Mouse (Mus musculus) right cerebral cortex, adult 18-20 months (tissue): ENCODE measurements around the gene Cmss1.

Experiments
- DNase-seq: peaks from one replicate; pipeline ENCODE4 v3.0.0; 2022; ENCODE audit warnings: mixed read lengths

Gene Cmss1

DNA sequence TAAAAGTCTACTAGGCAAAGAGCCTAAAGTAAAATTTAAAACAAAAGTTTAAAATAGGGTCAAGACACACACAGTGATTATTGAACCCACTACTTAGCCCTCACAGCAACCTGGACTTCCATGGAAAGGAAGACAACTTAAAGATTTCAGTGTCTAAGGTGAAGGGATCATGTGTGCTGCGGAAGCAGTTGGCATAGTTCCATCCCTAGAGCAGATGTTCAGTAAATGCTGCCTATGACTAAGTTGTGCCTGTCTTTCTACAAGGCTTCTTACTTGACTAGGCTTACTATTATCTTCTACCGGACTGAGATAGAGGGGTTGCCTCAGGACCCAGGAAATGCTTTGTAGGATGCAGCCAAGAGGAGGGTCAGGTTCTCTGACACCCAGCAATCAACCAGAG, 50.4 kb downstream of the Cmss1 start:
- DNase-seq, result no peak

DNA sequence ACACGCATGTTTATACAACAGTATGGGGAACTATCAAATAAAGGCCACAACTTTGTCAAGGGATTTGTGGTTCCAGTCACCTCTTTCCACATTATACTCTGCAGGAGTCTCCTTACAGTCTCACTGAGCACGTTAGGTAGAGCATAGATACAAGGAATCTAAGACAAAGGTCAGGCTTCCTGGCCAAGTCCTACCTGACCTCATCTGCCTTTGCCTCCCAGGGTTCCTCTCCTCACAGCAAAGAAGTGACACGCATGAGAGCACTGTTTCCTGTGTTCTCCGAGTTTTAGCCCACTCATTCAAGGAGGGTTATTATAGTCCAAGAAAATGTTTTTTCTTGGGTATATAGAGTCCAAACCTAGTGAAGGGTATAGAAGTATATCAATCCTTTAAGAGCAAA, 51.0 kb downstream of the Cmss1 start:
- no peak for DNase-seq

DNA sequence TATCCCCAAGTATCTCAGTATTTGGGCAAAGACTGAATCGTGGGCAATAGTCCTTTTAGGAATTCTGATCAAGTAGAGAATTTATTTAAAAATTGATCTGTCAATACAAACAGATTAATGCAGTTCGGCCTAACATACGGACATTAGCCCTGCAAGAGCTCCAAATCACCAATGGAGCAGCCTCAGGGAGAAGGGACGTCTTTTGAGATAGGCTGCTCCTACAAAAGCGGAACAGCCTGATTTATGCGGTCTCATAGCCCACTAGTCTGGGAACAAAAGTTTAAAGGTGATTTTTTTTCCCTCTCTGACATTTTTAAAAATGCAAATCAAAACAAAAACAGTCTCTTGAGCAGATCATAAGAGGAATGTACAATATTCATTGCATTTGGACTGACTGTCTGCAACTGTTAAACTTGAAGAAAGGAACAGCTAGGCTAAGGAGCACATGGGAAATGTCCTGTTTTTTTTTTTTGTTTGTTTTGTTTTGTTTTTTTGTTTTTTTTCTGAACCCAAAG, 51.7 kb downstream of the Cmss1 start:
- no peak for DNase-seq

DNA sequence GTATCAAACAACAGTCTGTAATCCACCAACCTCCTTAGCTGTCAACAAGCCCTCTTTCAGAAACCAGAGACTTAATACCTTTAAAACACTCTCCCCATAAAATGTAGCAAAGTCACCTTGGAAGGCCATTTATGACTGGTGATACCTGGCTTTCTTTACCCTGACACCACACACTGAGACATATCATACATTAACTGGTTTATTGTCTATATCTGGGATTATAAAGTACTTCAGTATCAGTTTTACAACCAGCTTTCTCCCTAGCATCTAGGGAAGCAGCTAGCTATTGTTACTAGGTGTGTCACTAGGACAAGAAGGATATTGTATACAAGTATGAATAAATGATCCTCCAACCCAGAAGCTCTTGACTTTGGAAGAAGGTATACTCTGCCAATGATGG, 53.4 kb downstream of the Cmss1 start:
- DNase-seq, result no peak

GRCm38 (mm10) chr16:57552709-57553108, 54.0 kb downstream of the Cmss1 start:
- DNase-seq, result no peak

DNA sequence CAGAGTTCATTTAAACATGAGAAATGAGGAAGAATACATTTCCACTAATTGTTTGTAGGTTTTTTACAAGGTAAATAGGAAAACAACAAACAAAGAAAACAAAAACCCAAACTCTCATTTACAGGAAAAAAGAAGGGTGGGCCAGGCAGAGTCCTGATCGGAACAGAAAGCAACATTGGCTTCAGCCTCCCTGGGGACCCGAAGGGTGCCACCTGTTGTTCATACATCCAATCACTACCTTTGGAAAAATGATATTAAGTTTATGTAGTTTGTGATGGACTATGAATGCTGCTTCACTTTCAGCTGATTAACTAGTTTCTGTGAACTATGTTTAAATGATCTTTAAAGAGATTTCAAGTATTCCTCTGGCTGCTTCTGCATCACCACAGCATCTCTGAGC, 55.0 kb downstream of the Cmss1 start:
- DNase-seq, result no peak

GRCm38 (mm10) chr16:57550817-57551216, 55.8 kb downstream of the Cmss1 start:
- no peak for DNase-seq

DNA sequence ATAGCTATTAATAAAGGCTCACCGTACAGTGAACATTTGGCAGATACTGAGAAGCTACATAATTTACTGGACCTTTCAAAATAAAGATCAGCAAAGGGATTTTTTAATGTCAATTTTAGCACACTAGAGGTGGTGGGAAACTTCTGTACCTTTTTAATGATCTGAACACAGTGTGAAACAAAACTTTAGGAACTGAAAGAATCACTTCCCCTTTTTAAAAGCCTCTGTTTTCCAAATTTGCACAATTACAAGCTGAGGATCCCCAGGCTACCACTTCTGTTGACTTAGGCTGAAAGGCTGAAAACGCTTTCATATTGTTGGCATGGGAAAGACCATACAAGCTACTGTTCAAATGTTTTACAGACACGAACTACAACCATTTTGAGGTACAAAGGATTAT, 56.6 kb downstream of the Cmss1 start:
- DNase-seq, result no peak

GRCm38 (mm10) chr16:57549061-57550037, 57.3 kb downstream of the Cmss1 start:
- peak; percentile 58 for DNase-seq

DNA sequence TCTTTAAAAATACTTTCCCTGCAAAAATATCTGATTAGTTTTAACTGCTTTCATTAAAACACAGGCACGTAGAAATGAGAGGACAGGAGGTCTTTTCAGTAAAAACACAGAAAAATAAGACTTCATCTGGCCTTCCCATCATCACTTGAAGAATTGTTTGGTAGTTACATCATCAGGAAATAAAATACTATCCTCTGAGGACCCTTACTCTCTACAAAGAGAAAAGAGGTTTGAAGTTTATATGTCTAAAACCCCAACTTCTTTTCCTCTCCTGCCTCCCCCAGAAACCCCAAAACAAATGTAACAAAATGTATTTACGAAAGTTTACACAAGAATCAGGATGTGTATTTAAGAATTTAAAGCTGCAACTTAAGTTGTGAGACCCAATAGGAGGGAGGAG, 58.1 kb downstream of the Cmss1 start:
- no peak for DNase-seq

GRCm38 (mm10) chr16:57546355-57546754, 60.3 kb downstream of the Cmss1 start:
- no peak for DNase-seq

DNA sequence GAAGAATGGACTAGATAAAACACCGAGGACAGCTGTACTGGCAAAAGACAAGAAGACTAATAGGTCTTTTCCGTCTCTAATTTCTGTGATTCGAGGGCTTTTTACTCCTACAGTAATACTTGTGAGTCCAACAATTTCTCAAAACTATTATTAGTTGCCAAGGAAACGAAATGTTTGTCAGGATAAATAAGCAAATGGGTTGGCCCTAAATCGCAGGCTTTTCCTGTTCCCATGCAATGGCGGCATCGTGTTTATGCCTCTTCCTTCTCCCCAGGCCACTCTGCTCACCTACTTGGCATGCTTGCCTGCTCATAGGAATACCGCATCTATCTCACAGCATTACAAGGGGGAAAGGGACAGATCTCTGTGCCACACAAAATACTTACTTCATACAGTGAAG, 62.2 kb downstream of the Cmss1 start:
- no peak for DNase-seq

DNA sequence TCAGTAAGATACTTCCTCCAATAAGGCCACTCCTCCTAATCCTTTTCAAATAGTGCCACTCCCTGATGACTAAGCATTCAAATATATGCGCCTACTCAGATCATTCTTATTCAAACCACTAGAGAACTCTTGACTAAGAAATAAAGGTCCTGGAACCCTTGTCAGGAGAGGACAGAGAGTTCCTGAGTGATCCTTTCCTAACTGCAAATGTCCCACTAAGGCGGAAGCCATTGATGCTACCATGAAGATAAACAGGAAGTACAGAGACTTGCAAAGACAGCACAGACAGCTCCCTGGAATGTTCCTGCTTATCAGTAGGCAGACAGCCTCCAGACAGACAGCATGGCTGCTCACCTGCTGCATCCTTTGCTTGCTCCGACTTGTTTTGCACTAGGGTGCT, 63.4 kb downstream of the Cmss1 start:
- no peak for DNase-seq

DNA sequence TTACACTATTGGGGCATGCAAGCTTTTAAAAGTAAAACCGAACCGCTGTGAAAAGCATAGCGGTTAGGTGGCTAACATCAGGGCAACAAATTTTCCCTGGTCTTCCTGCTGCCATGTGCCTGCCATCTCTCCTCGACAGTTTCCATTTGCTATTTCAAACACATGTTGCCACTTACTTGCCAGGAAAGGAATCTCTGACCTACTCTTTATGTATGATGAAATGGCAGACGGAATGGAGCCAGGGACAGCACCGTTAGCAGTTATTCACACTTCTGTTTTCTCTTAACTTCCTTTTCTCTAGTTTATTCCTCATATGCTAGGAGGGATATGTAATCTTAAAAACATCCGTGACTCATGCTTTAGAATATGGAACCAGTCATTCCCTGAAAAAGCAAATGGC, 70.2 kb downstream of the Cmss1 start:
- DNase-seq, result no peak

DNA sequence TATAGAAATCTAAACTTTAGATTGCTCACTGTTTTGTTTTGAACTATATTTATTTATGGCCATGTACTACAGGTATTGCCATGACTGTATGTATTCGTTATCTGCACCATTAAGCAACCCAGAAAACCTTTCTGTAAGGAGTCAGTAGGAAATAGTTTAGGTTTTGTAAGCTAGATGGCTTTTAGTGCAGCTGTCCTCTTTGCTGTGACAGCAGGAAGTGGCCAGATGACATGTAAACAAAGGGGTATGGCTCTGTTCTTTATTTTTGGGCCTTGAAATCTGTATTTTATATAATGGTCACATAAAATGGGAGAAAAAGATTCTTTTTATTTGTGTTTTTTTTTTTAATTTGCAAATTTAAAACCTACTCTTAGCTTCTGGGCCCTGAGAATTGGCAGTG, 71.9 kb downstream of the Cmss1 start:
- DNase-seq, result no peak

- DNase-seq, result no peak
Measured at GRCm38 (mm10) chr16:57534365-57534764, 72.3 kb downstream of the Cmss1 start.

DNA sequence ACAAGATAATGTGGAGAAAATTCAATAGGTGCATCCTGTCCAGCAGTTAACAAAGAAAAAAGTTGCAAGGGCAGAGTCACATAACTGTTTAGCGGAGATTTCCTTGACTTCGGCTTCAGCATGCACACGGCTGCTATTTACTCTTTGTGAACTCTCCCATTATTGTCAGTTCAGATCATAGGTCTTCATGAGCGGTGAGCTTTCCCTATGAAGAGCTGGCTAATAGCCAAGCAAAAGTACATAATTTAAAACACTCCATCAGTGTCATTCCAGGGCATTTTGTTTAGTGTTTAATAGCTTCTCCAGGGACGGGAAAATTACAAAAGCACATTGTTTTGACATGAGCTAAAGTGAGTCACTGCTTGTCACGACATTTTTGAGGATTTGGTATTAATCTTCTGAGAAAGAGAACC, 74.6 kb downstream of the Cmss1 start:
- no peak for DNase-seq

- no peak for DNase-seq
Measured at GRCm38 (mm10) chr16:57530547-57530946, 76.1 kb downstream of the Cmss1 start.

DNA sequence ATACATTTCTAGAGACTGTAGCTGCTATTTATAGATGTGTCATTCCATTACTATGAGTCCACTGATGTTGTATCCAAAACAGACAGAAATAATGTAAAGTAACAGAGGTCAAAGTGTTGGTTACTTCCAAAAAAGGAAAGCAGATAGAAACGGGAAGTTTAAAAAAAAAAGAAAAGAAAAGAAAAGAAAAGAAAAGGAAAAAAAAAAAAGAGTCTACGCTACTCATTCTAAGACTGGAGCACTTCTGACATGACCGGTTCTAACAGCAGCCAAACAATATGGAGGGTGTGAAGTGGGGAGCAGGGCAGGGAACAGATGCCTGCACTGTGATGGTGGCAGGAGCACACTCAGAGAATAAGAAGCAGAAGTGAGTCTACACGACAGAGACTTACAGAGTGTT, 78.2 kb downstream of the Cmss1 start:
- no peak for DNase-seq

DNA sequence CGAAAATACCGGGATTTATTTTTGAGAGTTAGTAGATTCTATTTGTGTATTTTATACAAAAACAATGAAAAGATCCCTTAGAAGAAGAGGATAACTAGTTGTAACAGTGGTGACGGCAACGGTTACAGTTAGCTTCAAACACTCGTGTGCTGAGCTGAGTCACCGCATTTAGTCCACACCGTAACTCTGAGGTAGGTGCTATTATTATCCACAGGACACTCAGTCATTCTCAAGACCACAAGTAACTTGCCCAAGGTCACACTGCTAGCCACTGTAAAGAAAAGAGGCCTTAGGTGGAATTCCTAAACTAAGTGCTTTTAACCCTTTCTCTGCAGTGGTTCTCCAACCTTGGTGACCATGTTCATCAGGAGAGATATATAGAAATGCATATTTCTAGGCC, 79.8 kb downstream of the Cmss1 start:
- DNase-seq, result no peak

GRCm38 (mm10) chr16:57525476-57525875, 81.2 kb downstream of the Cmss1 start:
- DNase-seq, result no peak

GRCm38 (mm10) chr16:57525046-57525445, 81.6 kb downstream of the Cmss1 start:
- DNase-seq, result no peak

GRCm38 (mm10) chr16:57515636-57516035, 91.0 kb downstream of the Cmss1 start:
- no peak for DNase-seq

DNA sequence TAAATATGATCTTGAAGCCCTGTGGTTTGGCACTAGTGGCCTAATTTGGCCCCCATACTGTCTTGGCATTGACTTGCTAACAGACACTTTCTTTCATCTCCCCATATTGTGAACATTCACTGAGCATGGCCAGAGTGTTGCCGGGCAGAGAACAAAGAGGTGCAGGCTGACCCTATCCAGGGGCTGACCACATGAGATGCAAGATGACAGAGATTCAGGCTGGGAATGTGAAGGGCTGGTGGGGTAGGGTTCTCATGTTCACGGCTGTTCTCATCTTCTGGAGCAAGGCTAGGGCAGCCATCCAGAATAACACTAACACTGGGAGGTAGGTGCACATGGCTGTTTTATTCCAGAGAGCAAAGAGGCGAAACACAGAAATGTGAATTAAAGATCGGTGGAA, 92.3 kb downstream of the Cmss1 start:
- DNase-seq, result no peak

DNA sequence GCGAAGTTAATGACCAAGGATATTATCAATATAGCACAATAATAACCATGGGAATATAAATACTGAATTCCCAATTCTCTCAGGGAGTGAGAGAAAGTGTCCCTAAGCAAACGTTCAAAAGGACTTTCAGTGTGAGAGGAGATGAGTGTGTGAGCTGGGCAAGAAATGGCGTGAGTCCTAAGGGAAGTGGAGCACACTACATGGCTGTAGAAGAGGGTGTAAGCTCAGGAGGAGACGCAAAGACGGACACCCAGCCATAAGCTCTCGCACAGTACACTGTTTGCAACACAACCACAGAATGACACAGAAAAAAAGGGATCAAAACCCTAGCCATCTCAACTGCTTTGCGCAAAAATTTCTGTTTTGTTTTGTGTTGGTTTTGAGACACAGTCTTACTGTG, 93.1 kb downstream of the Cmss1 start:
- DNase-seq, result no peak
